Mouse (Mus musculus): ENCODE measurements at regions not wholly inside any gene's neighbourhood (a gene's known extent, or its start where the extent isn't known, plus 50 kb on each side); places are given as distances from the start of the nearest gene placed in this dataset.

DNA sequence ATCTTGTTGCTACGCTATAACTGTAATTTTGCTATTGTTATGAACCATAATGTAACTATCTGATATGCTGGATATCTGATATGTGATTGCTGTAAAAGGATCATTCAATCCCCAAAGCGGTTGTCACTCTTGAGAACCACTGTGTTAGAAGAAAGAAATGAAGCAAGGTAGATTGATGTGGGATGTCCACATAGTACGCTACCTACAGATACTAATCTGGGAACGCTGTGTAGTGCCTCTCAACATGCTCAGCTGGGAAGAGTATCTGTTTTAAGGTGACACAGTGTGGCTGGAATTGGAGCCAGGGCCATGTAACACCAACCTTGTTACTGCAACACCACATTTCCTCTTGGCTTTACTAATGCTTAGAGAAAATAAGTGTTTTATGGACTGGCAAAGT, 456.2 kb upstream of the Slc30a5 start:
- no peak for DNase-seq (ENCODE audit: low spot score)

DNA sequence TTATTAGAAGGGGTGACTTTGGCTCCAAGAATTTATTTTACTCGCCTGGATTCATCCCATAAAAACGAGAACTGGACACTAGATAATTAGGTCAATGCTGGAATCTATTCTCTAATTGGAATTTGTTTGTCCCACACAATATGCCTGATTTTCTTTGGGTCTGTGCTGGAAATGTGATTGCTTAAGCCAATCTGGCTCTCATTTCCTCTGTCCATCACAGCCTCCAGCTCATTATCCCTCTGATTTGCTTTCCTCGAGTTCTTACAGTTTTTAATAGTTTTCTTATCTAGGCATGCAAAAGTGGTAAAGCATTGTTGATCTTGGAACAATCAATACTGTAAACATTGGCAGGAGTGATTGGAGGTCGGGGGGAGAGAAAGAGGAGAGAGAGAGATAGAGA, 453.9 kb upstream of the Slc30a5 start:
- DNase-seq (ENCODE audit: low spot score): no peak

DNA sequence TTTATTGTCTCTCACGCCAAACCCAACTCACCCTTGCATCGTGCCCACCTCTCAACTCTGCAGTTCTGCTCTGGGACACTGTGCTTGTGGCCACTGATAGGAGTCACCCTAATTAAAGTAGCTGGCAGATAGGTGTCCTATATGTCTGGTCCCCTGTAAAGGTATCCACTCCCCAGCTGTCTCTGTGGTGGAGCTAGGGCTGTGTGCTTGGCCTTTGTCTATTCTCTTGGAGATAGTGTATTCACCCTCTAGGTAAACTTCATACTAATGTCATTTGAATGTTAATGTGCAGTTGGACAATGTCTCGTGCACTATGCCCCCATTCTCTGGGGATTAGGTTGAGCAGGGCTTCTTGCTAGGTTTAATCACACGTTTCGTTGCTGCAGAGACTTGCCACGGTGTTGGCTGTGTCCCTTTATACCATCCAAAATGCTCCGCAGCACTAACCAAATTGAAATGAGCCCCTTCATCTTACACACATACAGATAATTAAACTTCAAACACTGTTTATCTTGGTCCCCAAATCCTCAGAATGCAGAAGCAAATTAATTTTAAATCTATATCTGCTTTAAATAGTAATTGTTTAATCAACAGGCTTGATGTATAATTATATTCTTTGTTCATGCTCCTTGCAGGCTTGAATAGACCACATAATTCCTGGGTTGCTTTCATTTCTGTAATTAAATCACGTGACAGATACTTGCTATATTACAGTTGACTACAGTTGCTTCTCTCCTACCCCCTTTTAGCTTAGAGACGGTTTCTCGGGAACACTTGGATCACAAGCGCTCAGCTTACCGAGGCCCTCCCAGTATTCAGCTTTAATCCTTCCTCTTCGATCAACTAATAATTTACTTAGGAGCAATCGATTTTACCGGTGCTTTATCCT, 453.0 kb upstream of the Slc30a5 start:
- no peak for DNase-seq (ENCODE audit: low spot score)

DNA sequence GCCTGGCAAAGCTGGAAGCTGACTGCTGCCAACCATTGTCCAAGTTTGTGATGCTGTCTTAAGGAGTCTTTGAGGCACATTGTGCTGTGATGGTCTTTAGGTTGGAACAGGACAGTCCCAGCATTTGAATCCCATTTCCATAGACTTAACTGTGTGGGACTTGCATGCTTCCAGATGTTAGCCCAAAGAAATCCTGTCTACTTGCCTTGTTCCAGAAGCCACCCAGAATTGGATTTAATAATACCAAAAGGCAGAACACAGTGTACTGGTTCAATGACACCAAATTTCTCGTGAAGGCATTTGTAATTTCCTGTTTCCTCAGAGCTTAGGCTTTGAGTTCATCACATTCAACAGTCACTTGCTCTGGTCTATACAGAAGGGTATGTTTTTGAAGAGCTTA, 444.9 kb upstream of the Slc30a5 start:
- no peak for DNase-seq (ENCODE audit: low spot score)

DNA sequence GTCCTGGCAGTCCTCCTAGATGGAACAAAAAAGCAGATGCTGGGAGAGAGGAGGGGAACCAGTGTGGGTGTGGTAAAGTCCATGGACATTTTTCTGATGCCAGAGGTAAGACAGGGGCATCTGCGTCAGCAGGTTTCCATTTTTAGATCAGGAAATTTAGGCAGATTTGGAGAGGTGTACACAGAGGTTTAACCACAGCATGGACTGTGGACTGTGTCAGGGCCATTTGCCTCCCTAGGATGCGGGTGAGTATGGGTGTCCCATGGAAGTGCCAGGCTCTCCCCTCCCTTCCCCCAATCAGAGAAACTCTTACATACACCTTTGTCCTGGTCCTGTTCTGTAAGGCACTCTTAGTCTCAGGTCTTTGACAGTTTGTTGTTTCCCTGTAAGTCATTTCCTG, 443.5 kb upstream of the Slc30a5 start:
- DNase-seq (ENCODE audit: low spot score): no peak

DNA sequence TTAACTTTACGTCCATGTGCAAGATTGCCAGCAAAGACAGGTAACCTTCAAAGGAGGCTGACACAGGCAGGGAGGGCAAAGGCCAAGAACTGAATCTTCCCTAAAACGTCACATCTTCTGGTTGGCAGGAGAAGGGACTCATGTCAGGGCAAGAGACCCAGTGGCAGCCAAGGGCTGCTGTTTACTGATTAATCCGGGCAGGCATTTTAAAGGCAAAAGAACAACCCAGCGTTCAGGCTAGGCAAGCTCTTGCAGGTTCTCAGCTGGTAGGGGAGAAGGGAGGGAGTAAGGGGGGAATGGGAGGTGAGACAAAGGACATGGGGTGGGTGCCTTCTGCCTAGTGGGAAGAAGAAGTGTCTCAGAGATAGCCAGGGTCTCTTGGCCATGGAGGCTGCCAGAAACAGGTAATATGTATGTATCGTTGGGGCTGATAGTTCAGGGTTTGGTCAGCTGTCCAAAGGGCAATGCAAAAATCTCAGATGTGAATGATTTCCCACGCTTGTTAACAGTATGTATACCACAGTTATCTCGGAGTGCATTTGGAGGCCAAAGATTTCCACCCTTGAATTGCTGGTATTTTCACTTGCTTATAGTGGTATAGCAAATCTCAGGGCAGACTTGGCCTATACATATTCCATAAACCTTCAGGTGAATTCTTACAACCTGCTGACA, 441.4 kb upstream of the Slc30a5 start:
- DNase-seq (ENCODE audit: low spot score): peak; percentile 12

DNA sequence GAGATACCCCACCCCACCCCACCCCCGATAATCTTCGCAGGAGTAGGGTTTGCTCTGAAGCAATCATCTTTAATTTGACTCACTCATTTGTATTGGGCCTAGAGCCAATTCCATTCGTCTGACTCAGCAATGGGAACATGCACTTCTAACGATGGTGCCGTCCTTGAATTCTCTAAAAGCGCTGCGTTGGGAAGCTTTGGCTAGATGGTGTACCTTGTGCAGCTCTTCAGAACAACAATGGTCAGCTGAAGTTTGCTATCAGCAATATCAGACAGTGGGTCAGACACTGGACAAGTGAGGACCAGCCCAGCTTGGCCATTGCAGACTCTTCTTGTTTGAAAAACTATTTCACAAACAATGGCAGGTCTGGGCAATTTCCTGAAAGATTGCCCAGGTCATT, 440.1 kb upstream of the Slc30a5 start:
- DNase-seq (ENCODE audit: low spot score): no peak

DNA sequence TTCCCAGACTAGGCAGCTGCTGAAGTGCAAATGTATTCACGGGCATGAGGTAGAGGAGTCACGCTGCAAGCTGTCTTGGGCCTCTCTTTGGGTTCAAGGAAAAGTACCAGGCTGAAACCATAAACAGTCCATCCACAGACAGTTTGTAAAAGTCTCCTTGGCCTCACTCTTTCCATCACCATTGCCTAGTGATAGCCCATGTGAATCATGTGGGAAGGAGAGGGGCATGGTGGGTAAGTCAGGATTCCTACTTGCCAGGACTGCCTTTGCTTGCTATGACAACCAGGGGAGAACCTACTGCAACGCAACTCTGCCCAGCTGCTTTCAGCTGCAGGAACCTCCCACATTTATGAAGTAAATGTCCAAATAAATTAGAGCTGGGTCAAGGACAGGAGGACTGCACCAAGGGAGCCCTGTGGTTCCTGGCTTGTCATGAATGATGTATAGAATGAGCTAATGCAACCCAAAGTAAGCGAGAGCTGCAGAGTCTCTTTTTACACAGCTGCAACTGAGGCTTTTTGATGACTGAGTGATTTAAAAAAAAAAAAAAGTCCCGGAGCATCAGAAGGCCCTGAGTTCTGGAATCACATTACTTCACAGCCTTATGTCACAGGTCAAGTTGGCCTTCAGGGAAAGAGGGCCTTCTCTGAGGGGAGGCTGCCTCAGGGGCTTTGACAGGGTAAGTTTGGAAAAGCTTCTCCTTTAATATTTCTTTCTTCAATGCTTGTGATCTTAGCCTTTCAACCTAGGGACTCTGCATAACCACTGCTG, 420.7 kb upstream of the Slc30a5 start:
- DNase-seq (ENCODE audit: low spot score): no peak

DNA sequence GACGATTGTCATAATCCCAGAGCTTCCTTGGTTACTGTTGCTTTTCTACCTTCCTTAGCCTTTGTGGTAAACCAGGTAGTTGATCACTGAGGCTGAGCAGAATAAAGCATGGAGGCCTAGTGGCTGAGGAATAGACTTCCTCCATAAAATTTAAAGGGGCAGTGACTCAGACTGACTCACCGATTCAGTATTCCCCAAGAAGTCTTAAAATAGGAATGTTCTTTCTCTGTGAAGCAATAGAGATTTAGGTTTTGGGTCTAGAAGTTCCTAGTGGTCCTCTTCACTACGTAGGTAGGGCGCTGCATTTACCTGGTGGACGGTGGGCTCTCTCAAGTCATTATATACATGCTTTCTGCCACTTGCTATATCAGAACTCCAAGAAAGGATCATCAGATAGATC, 416.1 kb upstream of the Slc30a5 start:
- DNase-seq (ENCODE audit: low spot score): no peak

DNA sequence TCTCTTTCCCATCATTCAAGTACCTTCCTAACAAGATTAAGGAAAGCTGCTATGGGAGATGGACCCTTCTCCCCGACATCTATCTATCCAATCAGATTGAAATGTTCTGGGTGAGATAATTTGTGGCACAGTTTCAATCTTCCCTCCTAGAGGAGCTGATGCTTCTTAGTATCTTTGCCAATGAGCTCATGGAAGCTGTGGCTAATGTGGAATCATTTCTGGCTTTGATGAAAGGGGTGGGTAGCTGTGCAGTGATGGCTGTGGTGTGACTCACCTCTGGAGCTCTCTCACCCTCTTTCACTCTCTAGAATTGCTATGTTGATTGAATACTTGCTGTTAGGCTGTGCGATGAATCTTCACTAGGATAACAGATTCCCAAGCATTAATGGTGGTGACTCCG, 411.1 kb upstream of the Slc30a5 start:
- DNase-seq (ENCODE audit: low spot score): no peak

DNA sequence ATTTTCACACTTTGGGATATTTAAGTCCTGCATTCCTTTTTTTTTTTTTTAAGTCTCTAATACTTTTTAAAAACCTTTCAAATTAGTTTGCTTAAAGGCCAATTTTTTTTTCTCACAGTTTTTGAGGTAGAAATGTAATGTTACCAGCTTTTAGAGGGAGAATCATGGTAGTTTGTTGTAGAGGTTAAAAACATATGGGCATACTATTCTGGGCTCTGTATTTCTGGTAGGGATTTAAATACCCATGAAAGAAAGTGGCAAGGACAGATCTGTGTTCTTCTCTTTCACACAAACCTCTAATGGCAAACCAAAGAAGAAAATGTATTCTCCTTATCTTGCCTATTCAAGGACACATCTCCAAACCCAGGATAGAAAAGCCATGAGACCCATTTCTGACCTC, 405.6 kb upstream of the Slc30a5 start:
- DNase-seq (ENCODE audit: low spot score): no peak

DNA sequence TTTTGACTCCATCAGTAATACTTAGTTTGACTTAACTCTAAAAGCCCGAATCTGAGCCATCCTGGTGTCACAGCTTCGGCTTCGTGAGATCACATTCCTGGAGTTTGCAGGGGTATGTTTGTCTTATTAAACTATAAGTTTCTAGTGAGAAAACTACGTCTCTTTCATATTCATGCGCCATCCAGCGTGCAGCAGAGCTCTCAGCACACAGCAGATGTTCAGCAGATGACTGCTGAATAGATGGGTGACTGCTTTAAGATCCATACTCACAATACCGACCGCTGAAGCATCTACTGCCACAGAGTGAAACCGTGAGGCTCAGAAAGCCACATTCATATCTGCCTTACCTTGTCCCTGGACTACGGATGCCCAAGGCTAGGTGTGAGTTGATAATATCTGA, 403.8 kb upstream of the Slc30a5 start:
- no peak for DNase-seq (ENCODE audit: low spot score)

DNA sequence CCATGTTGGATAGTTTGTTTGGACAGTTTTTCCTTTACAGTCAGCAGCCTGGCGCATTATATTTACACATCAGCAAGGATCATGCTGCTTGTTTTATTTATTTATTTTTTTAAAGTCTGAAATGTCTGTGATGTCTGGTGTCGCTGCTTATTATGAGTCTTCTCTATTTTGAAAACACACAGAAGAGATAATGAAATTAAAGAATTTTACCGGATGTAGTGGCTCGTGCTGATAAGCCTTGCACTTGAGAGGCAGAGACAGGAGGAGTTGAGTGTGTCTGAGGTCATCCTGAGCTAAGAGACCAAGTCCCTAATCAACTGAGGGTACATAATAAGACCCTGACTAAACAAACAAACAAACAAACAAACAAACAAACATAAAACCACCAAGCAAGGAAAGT, 402.6 kb upstream of the Slc30a5 start:
- DNase-seq (ENCODE audit: low spot score): no peak

DNA sequence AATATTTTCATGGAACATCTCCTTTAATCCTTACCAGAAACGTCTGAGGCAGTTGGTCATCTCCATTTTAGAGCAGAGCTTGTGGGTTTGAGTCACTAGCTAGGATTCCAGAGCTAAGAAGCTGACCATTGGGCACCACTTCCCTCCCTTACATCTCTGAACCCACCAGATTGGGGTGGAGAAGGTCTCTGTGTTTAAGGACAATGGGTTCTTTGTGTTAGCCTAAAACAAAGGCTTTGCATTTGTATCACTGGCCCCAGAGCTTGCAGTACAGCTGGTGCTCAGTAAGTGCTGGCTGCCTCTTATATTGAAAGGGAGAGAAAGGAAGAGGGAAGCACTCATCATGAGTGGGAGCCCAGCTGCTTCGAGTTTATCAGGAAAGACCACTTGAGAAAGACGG, 401.9 kb upstream of the Slc30a5 start:
- DNase-seq (ENCODE audit: low spot score): no peak

DNA sequence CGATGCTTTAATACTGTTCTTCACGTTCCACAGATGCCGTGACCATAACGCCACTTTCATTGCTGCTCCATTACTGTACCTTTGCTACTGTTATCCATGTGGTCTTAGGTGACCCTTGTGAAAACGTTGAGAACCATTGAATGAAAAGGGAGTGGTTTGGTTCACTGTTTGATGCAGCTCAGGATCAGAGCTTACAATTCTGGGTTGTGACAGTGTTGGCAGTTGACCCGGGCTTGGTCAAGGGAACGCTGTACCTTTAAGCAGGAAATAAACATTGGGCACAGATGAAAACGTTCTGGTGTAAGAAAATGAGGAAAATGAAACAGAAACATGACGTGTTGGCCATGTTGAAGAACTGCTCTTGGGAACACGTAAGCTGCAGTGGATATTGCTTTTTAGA, 401.3 kb upstream of the Slc30a5 start:
- no peak for DNase-seq (ENCODE audit: low spot score)

DNA sequence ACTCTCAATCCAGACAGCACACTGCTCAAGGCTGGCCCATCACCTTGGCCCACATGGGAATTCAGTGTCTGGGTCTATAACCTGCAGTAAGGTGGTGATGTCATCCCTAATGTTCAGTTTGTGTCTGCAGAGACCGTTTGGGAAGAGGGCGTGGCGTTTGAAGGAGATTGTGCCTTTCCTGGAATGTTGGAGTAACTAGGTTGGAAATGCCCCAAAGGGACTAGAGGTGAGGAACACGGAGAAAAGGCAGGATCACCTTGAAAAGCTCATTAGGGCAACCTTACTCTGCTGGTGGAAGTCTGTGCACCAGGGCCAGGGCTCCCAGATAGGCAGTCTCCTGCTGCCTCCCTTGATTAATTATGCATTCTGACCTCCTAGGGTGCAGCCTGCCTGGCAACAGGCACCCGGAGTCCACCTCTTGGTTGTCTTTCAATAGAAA, 400.6 kb upstream of the Slc30a5 start:
- peak; percentile 17 for DNase-seq (ENCODE audit: low spot score)

DNA sequence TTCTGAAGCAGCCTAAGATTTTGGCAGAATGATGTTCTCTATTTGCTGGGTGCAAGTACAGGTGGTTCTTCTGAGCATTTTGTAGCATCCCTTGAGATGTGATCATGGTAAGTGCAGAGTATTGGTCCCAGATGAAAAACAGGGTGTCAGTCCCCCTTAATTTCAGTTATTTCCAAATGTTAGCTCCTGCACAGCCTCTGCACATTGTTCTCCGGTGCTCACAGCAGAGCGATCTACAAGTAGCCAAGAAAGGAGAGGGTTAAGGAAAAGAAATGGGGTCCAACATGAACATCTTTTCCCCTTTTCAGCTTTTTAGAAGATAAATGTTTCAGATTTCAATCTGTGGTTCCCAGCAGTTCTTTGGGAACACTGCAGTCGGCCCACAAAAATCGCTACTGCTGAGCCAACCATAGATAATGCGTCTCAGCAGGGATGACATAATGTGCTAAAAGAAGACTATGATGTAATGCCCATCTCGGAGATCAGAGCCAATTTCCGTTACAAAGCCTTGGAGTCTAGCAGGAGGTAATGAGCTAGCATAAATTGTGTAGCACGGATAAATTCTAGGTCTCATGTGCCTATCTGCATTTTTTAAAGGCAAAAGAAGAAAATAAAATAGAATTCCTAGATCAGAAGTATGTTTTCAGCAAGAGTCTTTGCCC, 400.1 kb upstream of the Slc30a5 start:
- DNase-seq (ENCODE audit: low spot score): peak; percentile 41

DNA sequence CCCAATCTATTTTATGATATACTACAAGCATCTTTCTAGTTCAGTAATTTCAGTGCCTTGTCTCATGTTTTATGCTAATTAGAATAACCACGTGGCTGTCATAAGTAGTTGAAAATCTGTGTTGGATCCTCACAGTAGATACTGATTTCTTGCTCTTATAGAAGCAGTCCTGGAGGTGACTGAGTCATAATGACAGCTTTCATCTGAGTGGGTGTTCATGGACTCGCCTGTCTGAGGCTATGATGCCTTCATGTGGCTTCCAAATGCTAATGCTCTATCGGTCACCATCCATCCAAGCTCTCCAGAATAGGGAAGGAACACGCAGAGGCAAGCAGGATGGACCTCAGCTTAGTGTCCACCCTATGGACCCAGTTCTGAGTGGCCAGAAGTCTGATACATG, 396.6 kb upstream of the Slc30a5 start:
- no peak for DNase-seq (ENCODE audit: low spot score)

DNA sequence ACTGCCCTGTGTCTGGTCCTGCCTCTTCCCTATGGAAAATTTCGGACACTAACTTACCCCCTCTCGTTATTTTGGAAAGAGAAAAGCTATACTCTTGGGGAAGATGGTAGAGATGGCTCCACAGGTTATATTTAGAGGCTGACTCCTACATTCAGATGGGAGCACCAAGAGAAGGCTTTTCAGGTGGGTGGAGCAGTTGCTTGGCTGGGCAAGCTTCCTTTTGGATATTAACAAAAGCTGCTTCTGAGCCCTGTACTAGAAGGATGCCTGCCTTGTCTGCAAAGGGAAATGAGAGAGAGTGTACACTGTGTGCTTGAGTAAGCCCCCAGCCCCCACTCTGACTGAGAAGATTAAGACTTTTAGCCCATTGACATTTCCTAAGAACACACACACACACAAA, 392.1 kb upstream of the Slc30a5 start:
- no peak for DNase-seq (ENCODE audit: low spot score)

DNA sequence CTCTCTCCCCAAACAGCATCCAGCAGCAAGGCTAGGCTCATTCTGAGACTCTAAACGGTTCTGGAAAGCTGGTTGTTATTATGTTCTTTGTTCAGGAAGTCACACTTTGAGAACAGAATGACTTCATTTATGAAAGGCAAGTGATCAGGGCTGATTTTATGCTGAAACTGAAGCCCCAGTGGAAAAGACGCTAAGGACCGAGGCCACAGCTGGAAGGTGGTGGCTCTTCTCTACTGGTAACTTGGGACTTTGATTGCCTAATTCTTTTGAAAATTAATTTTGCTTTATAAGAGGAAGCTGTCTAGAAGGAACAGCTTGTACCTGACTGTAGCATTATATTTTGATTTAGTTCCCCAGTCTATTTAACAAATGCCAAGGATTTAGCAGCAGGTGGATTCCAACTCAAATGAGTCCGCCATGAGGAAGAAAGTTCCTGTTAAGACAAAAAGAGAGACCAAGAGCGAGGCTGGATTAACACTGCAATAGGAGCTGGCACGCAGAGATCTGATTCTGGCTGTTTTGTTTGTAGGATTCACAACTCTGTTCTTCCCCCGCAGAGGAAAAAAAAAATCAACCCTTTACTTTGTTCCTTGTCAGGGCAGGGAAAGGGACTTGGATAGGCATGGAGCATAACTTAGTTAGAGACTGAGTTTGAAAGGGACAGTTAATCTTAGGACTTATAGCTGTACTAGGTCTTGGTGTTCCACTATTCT, 388.3 kb upstream of the Slc30a5 start:
- DNase-seq (ENCODE audit: low spot score): no peak

DNA sequence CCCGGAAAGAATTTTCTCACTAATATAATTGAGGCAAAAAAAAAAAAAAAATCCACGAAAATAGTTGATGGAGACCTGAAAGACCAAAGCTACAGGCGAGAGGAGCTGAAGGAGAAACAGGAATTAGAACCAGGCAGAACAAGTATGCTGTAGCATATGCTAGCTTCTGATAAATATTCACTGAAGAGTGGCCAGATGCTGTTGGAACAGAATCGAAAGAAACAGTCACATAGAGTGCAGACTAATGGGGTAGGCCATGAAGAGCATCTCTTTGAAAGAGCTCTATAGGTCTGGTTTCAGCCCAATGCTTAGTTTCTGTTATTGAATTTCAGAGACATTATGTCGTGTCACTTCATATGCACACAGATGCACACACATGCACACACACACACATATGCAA, 386.3 kb upstream of the Slc30a5 start:
- no peak for DNase-seq (ENCODE audit: low spot score)
